Mouse (Mus musculus) heart, adult 2 months (tissue): Measurements from ENCODE around the gene Mrpl38.

ENCODE experiments used
- EP300 ChIP-seq: fragments of 200-500 bp; IDR thresholded peaks from 2 replicates; pipeline ENCODE4 v1.6.1; 2011; ENCODE audit warnings: low read depth, low read length, control low read depth; ENCODE audit not compliant: insufficient read depth
- POLR2A ChIP-seq: fragments of 200-500 bp; IDR thresholded peaks from 2 replicates; pipeline ENCODE4 v1.6.1; 2011; ENCODE audit warnings: mild to moderate bottlenecking, low read depth, low read length, control low read depth; ENCODE audit not compliant: insufficient read depth

- TF ChIP-seq POLR2A (no peak), EP300 (no peak)
These were observed 39.9 kb upstream of the Mrpl38 start for GRCm38 (mm10) chr11:116178411-116179121.
